Mouse (Mus musculus) bone marrow macrophage, adult 2 months (primary cell): ENCODE results near the gene Aifm1.

Experiments used
- CTCF ChIP-seq: IDR thresholded peaks from 2 replicates; pipeline ENCODE4 v1.5.1; 2012; ENCODE audit warnings: low read depth, mild to moderate bottlenecking, low read length, moderate library complexity
- POLR2A ChIP-seq: IDR thresholded peaks from 2 replicates; pipeline ENCODE4 v1.6.1; 2012; ENCODE audit warnings: mild to moderate bottlenecking, low read depth, low read length, borderline replicate concordance

GRCm38 (mm10) chrX:48452931-48453673 lies 60.3 kb downstream of the Aifm1 start:
- TF ChIP-seq CTCF (no peak), POLR2A (no peak)
